Mouse (Mus musculus): ENCODE data around the gene Klhl35.

GRCm38 (mm10) chr7:99458849-99459248 lies 7.0 kb upstream of the Klhl35 start:
- TF ChIP-seq CTCF (IDR thresholded peaks at IDR 0.05; ENCODE audit: borderline replicate concordance, insufficient read depth, low read depth, low read length) (no peak), POLR2A (IDR thresholded peaks at IDR 0.05; ENCODE audit: borderline replicate concordance, insufficient read depth, low read length) (no peak)
